Mouse (Mus musculus) heart, postnatal 0 days (tissue): ENCODE data around the gene Prok1.

ENCODE experiments used
- CTCF ChIP-seq: IDR thresholded peaks from 2 replicates; pipeline ENCODE4 v1.5.1; 2016; ENCODE audit warnings: antibody characterized with exemption, control low read depth, low read depth
- EP300 ChIP-seq: IDR thresholded peaks from 2 replicates; pipeline ENCODE4 v1.6.1; 2016; ENCODE audit warnings: antibody characterized with exemption, low read depth

DNA sequence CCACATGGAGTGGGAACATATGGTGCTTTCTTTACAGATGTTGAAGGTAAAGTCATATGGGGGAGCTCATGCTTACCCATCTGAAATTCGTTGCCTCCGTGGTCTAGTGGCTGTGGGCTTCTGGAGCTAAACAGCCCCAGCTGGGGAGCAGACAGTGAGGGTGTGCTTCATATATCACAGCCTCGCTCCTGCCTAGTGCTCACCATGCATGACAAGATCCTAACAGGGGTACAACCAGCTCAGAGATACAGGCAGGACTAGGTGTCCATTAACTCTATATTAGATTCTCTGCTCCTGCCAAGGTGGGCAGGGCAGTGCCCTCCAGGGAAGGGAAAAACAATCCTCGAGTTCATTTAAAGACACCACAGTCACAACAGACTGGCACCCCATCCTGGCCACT is 8.3 kb downstream of the Prok1 start:
- no peak for TF ChIP-seq EP300
- TF ChIP-seq CTCF: no peak
